Mouse (Mus musculus) retina, postnatal 7 days (tissue): Measurements from ENCODE around the gene Ndufa10.

Experiments used
- DNase-seq: peaks from one replicate; pipeline ENCODE4 v3.0.0-alpha.2; 2012; ENCODE audit warnings: low read depth, low spot score

Gene Ndufa10

DNA sequence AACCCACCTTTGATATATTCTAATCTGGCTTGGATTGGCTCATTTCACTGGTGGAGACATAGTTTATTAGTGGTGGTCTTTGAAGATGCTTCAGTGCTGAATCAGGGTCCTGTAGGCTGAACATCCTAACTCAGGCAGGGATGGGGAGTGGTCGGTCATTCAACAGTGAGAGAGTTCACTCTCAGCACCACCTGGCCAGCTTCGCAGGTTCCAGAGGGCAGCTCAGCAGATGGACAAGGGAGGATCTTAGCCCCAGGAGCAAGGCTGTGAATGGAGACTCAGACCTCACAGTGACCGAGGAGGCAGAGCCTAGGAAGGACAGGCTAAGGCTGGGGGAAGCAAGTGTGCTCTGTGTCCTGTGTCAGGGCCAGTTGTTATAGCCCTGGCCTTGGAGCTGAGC, 42.2 kb downstream of the Ndufa10 start:
- no peak for DNase-seq

DNA sequence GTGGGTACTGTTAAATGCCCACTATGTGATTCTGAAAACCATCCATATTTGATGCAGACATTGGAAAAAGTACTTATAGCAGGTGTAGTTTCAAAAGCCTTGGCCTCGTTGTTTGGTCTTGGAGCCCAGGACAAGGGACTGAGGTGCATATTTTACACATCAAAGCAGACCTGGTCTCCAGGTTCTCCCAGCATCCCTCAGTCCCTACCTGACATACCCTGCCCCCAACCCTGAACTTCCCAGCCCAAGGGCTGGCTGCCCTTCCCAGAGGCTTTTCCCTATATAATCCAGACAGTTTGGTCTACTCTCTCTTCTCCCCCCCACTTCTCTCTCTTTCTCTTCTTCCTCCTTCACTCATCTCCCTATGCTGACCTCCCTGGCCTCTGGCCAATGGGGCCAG, 42.7 kb downstream of the Ndufa10 start:
- no peak for DNase-seq

DNA sequence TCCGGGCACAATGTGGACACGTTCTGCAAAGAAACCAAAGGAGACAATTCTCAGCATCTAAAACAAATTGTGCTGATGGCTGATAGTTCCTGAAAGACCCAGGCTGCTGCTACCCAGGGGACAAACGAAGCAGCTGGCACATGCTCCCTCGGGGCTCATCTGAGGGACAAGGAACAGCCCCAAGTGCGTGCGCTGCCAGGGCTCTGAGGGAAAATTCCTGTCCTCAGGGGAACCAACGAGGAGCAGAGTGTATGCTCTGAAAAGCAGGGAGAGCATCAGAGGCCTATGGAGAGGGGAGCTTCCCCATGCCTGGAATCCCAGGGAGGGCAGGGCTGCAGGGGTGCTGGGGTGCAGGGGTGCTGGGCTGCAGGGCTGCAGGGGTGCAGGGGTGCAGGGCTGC, 48.9 kb downstream of the Ndufa10 start:
- DNase-seq, result no peak

DNA sequence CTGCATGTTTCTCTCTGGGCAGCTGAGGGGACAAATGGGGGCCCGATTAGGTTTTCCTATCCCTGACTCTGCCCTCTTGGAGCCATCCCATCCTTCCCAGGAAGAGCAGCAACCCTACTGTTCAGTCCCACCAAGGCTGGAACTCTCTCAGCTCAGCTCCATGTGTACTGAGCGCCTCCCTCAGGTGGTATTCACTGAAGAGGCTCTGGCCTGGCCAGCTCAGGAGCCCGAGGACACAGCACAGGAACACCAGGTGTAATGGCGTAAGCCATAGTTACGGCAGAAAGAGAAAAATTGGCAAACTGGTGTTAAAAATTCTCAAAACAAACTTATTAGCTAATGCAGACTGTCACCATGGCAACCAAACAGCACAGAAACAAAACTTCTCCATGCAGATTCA, 68.5 kb downstream of the Ndufa10 start:
- no peak for DNase-seq

DNA sequence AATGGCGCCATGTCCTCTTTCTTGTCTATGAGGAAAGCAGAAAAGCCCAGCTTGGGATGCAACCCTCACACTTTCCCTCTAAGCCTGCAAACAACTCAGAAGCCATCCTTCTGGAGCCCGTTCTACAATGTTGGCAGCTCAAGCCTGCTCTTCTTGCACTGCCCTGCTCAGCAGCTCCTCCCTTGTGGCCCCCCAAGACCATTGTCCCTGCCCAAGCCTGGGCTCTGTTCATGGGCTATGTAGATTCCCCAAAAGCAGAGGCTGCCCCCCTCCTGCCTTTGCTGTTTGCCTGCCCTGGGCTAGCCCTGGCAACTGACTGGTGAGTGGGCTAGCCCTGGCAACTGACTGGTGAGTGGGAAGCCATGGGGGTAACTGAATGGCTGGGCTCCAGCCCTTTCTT, 73.1 kb downstream of the Ndufa10 start:
- no peak for DNase-seq

DNA sequence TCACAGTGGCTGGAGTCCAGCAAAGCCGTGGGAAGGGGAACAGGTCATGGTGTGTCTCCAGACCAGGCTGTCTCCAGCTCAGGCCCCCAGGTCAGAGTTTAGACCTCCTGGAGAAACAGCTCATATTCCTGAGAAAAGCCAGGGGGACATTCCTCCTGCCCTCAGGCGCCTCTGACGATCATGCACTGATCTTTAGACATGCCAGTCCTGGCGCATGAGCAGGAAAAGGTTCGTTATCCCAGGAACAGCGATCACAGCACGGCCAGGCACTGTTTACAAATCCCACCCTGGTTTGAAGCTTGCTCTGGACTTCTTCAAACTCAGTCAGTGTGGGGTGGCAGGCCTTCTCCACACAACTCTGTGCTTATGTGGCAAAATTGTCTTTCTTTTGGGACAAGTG, 75.1 kb downstream of the Ndufa10 start:
- no peak for DNase-seq

DNA sequence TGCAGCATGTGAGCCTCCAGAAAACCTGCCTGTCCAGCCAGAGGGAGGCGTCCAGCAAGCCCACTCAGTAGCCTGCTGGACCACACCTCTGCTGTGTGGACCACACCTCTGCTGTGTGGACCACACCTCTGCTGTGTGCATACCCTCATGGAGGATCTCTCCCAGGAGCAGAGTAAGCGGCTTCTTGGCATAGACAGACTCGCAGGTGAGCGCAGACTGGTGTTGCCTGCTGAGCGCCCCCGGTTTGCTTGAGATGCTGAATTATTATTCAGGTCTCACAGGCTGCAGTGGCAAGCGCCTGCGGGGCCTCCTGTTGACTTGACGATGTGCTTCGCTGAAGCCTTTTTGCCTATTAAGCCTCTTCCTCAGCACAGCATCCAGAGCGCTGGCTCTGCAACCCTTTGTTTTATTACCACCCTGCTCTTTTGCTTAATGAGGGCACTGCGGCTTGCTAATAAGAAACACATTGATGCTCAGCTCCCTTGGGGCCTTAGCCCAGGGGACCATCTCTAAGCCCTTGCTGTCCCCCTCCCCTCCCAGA, 76.1 kb downstream of the Ndufa10 start:
- DNase-seq, result no peak

DNA sequence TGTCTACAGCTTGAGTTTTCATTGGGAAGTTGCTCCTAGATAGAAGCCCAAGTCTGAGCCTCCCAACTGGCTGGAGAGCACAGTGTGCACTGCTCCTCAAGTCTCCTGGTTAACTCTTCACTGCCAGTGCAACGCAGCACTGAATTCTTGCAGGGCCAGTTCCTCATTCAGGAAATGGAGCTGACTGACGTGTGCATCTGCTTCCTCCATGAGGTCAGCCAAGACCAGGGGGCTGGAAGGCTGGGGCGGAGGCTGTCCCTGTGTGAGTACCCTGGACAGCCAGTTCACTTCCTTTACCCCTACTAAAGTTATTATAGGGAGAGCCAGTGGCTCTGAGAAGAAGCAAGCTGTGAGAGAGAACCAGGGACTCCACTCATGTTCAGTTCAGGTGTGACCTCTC, 79.4 kb downstream of the Ndufa10 start:
- DNase-seq, result no peak

DNA sequence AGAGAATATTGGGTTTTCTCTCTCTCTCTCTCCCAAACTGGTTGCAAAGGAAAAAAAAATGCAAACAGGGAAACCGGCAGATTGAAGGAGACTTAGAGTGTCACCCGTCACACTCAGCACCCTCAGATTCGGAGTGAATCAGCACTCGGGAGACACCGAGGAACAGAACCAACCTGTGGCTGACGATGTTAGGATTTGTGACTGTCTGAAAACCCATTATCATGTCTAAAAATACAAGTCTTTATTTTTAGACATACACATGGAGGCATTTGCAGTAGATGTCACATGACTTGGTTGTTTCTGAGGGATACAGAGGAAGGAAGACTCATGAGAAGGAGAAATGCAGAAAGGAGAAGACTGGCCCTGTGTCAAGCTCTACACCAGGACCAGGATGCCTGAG, 80.5 kb downstream of the Ndufa10 start:
- DNase-seq, result no peak
